Mouse (Mus musculus) liver, embryonic 14.5 days (tissue): Measurements from ENCODE around the gene Prkg1. TPM values are rescaled to one million over a fixed set of nuclear protein-coding genes. Genes with fewer than 3 reads are reported as not detected.
"Not testable (repeated sequence)": the region's sequence is repeated elsewhere in the genome, so short reads cannot be mapped to it uniquely, and the experiment has no call there.

Experiments
- ATAC-seq: fragments of 200-750 bp; cut with Nextera tagmentation; 2 replicates; pipeline ENCODE4 v1.8.0; 2017; ENCODE audit warnings: moderate number of reproducible peaks, mild to moderate bottlenecking, moderate library complexity; ENCODE audit not compliant: insufficient read depth
- DNase-seq, 3 experiments: peaks; one replicate each; pipeline ENCODE4 v3.0.0-alpha.2; 2012 to 2013; ENCODE audit warnings: low read depth in 3 of 3, low spot score in 3 of 3
- H3K27ac ChIP-seq: fragments of 300-500 bp; sonication (generic); 2 replicates; pipeline ENCODE4 v1.5.1; 2014; ENCODE audit warnings: moderate library complexity, mild to moderate bottlenecking, control low read depth, inconsistent platforms
- H3K27me3 ChIP-seq: fragments of 300-500 bp; sonication (generic); 2 replicates; pipeline ENCODE4 v1.6.1; 2014; ENCODE audit warnings: mild to moderate bottlenecking, low read length, moderate library complexity; ENCODE audit not compliant: control insufficient read depth, insufficient read depth
- H3K36me3 ChIP-seq: fragments of 300-500 bp; sonication (generic); replicated peaks from 2 replicates; pipeline ENCODE4 v1.6.1; 2014; ENCODE audit warnings: low read depth; ENCODE audit not compliant: control insufficient read depth, insufficient read depth
- H3K4me1 ChIP-seq, 2 experiments: fragments of 200-500 bp in 1 of 2; fragments of 300-500 bp in 1 of 2; sonication (generic) in 1 of 2; replicated peaks; 2 replicates each; pipeline ENCODE4 v1.6.1; 2012 to 2014; ENCODE audit warnings: antibody characterized with exemption in 1 of 2, inconsistent platforms in 1 of 2, low read length in 1 of 2; ENCODE audit not compliant: control insufficient read depth in 2 of 2, insufficient read depth in 2 of 2
- H3K4me2 ChIP-seq: fragments of 300-500 bp; sonication (generic); 2 replicates; pipeline ENCODE4 v1.6.1; 2014; ENCODE audit warnings: low read depth, mild to moderate bottlenecking, control low read depth, moderate library complexity
- H3K4me3 ChIP-seq, 2 experiments: fragments of 200-500 bp in 1 of 2; fragments of 300-500 bp in 1 of 2; sonication (generic) in 1 of 2; 2 replicates each; pipeline ENCODE4 v1.5.1; 2012 to 2014; ENCODE audit warnings: low read depth in 2 of 2, low read length in 2 of 2, mild to moderate bottlenecking in 2 of 2, control low read depth in 1 of 2, inconsistent platforms in 1 of 2, moderate library complexity in 1 of 2; ENCODE audit not compliant: insufficient read depth in 1 of 2
- H3K9ac ChIP-seq: fragments of 300-500 bp; sonication (generic); replicated peaks from 2 replicates; pipeline ENCODE4 v1.6.1; 2014; ENCODE audit warnings: mild to moderate bottlenecking, control low read depth, moderate library complexity
- H3K9me3 ChIP-seq: fragments of 300-500 bp; sonication (generic); 2 replicates; pipeline ENCODE4 v1.6.1; 2016; ENCODE audit warnings: low read length, mixed read lengths; ENCODE audit not compliant: control insufficient read depth
- CTCF ChIP-seq: IDR thresholded peaks from 2 replicates; pipeline ENCODE4 v1.5.1; 2016; ENCODE audit warnings: antibody characterized with exemption, low read depth, control low read depth
- EP300 ChIP-seq: IDR thresholded peaks from 2 replicates; pipeline ENCODE4 v1.6.1; 2016; ENCODE audit warnings: antibody characterized with exemption, low read depth
- WGBS: fragments of 180-500 bp; shearing (Covaris S2); extraction: QIAGEN DNeasy Blood & Tissue Kit; methylation state at CpG from one replicate; pipeline ENCODE4 v1.1.7; 2014; ENCODE audit not compliant: insufficient replicate concordance; 5-methylcytosine and 5-hydroxymethylcytosine counted together
- polyA plus RNA-seq, 2 experiments: library from polyadenylated mRNA; depleted of rRNA in 1 of 2; stranded (reverse) in 1 of 2; unstranded in 1 of 2; fragments of >200 nt; fragmentation: Nextera tagmentation in 1 of 2; extraction: Ambion mirVana in 1 of 2; gene quantifications; 2 replicates each; pipeline versions ENCODE4 v1.2.1 to v1.2.3; 2012 to 2014

Prkg1 gene
- polyA plus RNA-seq, 2 experiments = 0.47 to 0.50 TPM

- H3K36me3 ChIP-seq = no peaks in the 10 kb centered on the region
- no peak overlapping the region for H3K27ac ChIP-seq
- H3K4me3 ChIP-seq = no peak overlapping the region
- no peak for TF ChIP-seq EP300
- no peak for TF ChIP-seq CTCF
- DNase-seq (no peak), ATAC-seq (no peak)
- H3K27me3 ChIP-seq = no peaks in the 10 kb centered on the region
- WGBS = 52% methylated on average over 5 of the region's 5 CpGs
- no peak overlapping the region for H3K9ac ChIP-seq
- H3K4me2 ChIP-seq = no peak overlapping the region
- no peaks in the 10 kb centered on the region for H3K4me1 ChIP-seq
- no peaks in the 10 kb centered on the region for H3K9me3 ChIP-seq
Observed at GRCm38 (mm10) chr19:31361575-31361974, 403.3 kb downstream of the Prkg1 start.

GRCm38 (mm10) chr19:31361161-31361560, 403.7 kb downstream of the Prkg1 start:
- Histone ChIP-seq H3K4me3 (no peak overlapping the region), H3K9me3 (no peaks in the 10 kb centered on the region), H3K27ac (no peak overlapping the region), H3K9ac (no peak overlapping the region), H3K27me3 (no peaks in the 10 kb centered on the region), H3K4me2 (no peak overlapping the region), H3K36me3 (no peaks in the 10 kb centered on the region), H3K4me1 (no peaks in the 10 kb centered on the region)
- TF ChIP-seq EP300 (no peak), CTCF (no peak)
- ATAC-seq = no peak
- no peak for DNase-seq
- WGBS = 38% methylated on average over 3 of the region's 3 CpGs

- no peak for ATAC-seq
- no peaks in the 10 kb centered on the region for H3K4me1 ChIP-seq
- 41% methylated on average over 1 of the region's 1 CpGs for WGBS
Observed at GRCm38 (mm10) chr19:31354959-31355358, 409.9 kb downstream of the Prkg1 start.

GRCm38 (mm10) chr19:31352784-31353183, 412.0 kb downstream of the Prkg1 start:
- H3K4me2 ChIP-seq, DNase-seq, H3K4me3 ChIP-seq, H3K36me3 ChIP-seq, H3K9ac ChIP-seq, H3K9me3 ChIP-seq, H3K27me3 ChIP-seq, H3K27ac ChIP-seq, H3K4me1 ChIP-seq, ATAC-seq: not testable (repeated sequence)

More at GRCm38 (mm10) chr19:31354959-31355358, 409.9 kb downstream of the Prkg1 start:
- no peaks in the 10 kb centered on the region for H3K27me3 ChIP-seq
- no peaks in the 10 kb centered on the region for H3K36me3 ChIP-seq
- no peak for TF ChIP-seq EP300
- TF ChIP-seq CTCF = no peak
- no peak overlapping the region for H3K4me2 ChIP-seq
- no peak for DNase-seq
- no peak overlapping the region for H3K9ac ChIP-seq
- no peak overlapping the region for H3K4me3 ChIP-seq
- H3K9me3 ChIP-seq = no peaks in the 10 kb centered on the region
- no peak overlapping the region for H3K27ac ChIP-seq

- DNase-seq = no peak
- Histone ChIP-seq H3K27me3 (no peaks in the 10 kb centered on the region), H3K9me3 (no peaks in the 10 kb centered on the region), H3K4me2 (no peak overlapping the region), H3K9ac (no peak overlapping the region), H3K36me3 (no peaks in the 10 kb centered on the region), H3K27ac (no peak overlapping the region), H3K4me3 (no peak overlapping the region), H3K4me1 (no peaks in the 10 kb centered on the region)
- WGBS = 47% methylated on average over 3 of the region's 3 CpGs
- TF ChIP-seq EP300 (no peak), CTCF (no peak)
- no peak for ATAC-seq
Observed at GRCm38 (mm10) chr19:31351796-31352195, 413.0 kb downstream of the Prkg1 start.

- no peak overlapping the region for H3K4me3 ChIP-seq
- WGBS = 15% methylated on average over 4 of the region's 4 CpGs
- peak; percentile 80 for TF ChIP-seq CTCF
- no peak for TF ChIP-seq EP300
Observed at GRCm38 (mm10) chr19:31342150-31342549, 422.7 kb downstream of the Prkg1 start.

More at GRCm38 (mm10) chr19:31342150-31342549, 422.7 kb downstream of the Prkg1 start:
- H3K27me3 ChIP-seq = no peaks in the 10 kb centered on the region
- no peaks in the 10 kb centered on the region for H3K9me3 ChIP-seq
- DNase-seq (peak in 1 of 3 experiments; percentile 16), ATAC-seq (no peak)
- H3K27ac ChIP-seq = no peak overlapping the region
- peaks cover 0 to 9% of the 10 kb centered on the region in 2 experiments; a peak in 2 of 4 replicates for H3K4me1 ChIP-seq
- no peak overlapping the region for H3K4me2 ChIP-seq
- no peak overlapping the region for H3K9ac ChIP-seq
- H3K36me3 ChIP-seq = no peaks in the 10 kb centered on the region
